Mouse (Mus musculus) spleen, postnatal 14 days (tissue): ENCODE measurements around the gene Gdap1l1.

Experiments
- DNase-seq, 2 experiments: peaks; one replicate each; pipeline ENCODE4 v3.0.0; 2021 to 2022; ENCODE audit warnings: low spot score in 2 of 2

Gdap1l1 gene

DNA sequence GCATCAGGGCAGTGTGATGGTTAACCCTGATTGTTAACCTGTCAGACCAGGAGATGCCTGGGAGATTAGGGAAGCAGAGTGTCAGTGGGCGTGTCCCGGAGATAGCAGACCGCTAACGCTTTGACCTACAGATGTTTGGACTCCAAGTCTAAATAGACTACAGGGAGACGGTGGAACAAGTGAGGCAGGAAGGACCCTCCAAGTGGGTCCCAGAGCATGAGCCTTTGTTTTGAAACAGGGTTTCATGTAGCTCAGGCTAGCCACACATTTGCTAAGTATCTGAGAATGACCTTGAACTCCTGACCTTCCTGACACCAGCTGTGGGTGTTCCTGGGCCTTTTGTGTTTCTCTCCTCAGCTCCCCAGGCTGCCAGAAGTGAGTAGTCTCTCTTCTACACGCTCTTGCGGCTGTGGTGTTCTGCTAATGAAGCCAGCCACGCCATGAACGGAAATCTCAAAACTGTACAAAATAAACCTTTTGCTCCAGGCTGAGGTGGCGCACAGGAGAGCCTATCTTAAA is 25.0 kb downstream of the Gdap1l1 start:
- DNase-seq = no peak

DNA sequence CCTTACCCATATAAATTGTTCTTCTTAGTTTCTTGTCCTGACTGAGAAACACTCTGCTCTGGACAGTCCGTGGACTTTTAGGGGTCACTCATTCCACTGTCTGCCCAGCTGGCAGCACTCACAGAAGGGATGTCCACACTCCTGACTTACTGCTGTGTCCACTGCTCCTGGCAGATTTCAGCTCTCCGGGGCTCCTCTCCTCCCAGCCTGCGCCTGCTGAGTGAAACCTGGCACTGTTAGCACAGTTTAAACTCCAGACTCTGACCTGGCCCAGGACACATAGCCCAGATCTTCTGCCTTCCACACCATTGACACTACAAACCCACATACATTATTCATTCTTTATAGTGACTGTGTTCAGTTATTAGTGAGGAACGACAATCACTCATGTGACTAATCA is 25.7 kb downstream of the Gdap1l1 start:
- no peak for DNase-seq

DNA sequence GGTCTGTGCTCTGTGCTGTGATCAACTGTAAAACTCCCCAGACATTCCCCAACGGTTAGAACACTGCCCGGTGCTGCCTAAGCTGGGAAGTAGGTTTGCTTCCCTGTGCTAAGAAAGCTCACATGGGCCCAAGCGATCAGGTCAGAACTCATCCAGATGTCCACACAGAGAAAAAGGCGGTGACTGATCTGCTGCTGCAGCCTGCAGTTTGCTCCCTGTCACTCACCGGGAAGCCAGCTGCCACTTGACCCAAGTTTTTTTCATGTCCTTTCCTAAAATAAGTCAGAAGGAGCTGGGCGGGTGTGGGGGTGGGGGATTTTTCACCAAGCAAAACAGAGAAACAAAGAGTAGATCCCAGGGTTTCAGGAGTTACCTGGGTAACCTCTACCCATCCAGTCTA is 26.3 kb downstream of the Gdap1l1 start:
- no peak for DNase-seq

DNA sequence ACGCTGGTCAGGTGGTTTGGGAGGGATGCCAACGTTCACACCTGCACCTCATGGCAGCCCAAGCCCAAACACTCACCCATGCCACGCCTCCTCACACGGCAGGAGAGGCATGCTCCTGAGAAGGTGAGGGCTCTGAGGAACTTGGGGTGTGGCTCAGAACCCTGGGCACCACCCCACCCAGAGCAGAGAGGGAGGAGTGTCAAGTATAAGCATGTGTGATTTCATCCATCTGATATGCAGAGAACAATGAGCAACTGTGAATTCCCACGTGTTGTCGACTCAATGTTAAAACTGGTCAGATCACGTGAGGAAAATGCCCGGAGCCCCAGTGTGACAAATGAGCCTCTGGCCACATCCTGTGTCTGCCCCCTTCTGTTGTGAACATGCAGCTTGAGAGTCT is 28.5 kb downstream of the Gdap1l1 start:
- no peak for DNase-seq

DNA sequence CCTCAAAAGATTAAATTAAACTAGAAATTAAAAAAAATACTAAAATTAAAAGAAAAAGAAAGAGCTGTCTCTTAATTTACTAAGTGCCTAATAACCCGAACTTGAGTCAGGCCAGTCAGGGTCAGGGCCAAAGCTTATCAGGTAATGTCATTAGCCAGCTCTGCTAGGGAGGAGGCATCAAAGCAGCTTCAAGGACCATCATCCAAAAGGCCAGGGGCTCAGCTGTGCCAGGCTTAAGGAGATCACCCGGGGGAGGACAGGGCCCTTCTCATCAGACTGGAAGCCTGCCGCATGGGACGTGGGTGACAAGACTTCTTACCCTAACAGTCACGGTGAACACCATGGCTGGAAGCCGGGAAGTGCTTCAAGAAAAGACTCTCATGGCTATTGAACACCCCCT is 29.3 kb downstream of the Gdap1l1 start:
- DNase-seq = no peak

DNA sequence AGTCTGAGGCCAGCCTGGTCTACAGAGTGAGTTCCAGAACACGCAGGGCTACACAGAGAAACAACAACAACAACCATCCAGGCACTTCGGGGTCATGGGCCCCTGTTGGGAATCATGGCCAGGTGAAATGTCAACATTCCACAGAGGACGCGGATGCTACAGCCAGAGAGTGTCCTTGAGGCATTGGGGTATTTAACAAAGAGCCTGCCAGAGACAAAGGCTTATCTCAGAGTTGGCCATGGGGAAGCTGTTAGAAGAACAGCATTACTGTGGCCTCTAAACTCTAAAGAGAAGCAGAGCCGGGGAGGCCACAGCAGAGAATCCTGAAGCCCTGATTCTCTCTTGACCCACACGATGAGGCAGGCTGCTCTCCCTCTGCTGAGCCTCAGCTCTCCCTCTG is 30.6 kb downstream of the Gdap1l1 start:
- DNase-seq = no peak

DNA sequence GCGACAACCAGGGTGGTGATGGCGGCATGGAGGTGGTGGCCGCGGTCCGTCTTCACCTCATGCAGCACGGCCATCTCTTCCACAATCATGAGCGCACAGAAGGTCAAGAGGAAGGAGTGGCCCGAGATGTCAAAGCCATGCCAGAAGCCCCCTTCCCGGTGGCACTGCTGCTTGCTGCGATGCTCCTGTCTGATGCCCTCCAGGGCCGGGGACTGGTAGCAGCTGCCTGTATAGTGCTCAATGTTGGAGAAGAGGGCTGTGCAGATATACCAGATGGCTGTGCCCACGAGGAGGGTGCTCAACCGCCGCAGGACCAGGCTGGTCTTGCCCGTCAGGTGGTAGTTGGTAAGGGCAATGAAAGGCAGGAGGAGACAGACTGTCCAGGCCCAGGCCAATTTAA is 31.4 kb downstream of the Gdap1l1 start:
- DNase-seq = no peak

DNA sequence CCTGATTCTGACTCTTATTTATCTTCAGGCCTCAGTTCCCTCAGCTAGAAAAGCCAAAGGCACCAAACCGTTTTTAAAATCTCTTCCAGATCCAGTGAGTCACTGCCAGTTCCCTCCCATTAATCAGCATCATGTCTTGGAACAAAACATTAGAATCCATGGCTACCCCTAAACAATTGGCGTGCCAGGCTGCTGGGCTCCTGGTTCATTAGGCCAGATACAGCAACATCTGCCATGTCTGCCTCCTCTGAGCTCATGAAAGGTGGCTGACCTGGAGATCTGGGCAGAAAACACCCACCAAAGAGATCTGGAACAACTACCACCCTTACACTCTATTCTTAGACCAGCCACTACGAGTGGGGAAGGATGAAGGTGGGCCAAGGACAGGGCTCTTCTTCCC is 32.9 kb downstream of the Gdap1l1 start:
- DNase-seq = no peak

DNA sequence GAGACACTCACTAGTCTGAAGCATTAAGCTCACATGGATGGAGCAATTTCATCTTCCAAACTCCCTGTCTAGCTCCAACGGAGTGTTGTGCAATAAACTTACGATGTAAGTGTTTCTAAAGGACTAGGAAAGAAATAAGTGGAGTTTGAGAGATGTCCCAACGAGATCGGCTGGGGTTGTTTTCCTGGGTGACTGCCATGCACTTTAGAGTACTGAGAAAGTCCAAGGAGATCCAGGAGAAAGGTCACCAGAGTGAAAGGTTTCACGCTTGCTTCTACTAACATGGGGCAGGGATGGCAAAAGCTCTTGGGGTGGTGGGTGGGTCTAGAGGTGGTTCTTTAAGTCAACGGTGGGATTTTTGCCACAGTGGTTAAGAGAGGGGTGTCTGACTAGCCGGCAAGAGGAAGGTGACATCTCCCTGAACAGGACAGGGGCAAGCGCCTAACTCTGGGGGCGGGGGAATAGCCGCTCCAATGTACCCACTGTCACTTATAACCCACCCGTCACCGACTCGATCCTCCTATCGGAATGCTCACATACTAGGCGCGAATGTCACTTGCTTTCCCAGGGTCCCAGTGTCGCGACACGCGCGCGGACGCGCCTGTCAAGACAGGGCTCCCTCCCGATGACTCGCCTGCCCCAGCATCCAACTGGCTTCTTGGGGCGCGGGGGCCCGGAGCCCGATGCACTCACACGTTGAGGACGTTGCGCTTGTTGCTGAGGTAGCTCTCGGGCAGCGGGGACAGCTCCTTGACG is 33.6 kb downstream of the Gdap1l1 start:
- no peak for DNase-seq

DNA sequence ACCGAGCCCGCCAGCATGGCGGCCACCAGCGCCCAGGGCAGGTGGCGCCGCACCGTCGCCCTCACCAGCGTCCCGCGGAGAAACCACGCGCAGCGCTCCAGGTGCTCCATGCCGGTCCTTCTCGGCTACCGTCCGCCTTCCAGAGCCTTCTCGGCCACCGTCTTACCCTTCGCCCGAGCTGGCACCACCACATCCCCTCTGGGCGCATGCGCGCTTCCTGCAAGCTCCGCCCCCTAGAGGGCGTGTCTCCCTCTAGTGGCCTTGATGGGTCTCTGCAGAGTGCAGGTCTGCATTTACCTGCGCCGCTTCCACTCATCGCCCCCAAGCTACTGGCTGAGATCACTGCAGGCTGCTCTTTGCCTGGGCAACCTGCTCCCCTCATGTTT is 34.2 kb downstream of the Gdap1l1 start, which contains the start of gene Fitm2:
Gene Fitm2 (minus strand): TSS at position 164 of the 386 bp plus-strand sequence.
- DNase-seq = peak; percentile 90 to 93

DNA sequence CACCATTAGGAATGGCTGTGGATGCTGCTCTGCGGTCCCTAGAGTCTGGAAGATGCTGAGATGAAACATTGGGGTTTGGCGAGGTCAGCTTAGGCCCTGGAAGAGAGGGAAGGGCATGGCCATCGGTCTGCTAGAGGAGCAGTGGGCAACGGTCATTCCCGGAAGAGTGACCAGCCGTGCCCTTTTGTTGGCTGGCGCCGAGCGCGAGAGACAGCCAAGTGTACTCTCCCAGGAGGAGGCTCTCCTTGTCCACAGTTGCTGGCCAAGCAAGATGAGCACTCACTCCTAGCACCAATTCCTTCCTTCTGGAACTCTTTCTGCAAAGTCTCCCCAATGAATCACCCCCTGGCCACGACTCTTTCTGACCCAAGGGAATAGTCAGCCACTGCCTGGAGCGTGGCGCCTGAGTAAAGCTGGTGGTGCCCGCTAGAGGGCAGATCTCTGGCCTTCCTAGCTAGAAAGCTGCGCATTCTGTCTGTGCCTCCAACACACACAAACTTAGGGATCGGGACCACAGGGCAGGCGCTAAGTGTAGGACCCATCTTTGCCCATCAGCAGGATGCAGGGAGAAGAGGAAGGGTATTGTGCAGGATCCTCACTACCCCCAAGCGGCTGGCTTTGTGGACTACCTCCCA is 42.0 kb downstream of the Gdap1l1 start:
- DNase-seq = no peak

DNA sequence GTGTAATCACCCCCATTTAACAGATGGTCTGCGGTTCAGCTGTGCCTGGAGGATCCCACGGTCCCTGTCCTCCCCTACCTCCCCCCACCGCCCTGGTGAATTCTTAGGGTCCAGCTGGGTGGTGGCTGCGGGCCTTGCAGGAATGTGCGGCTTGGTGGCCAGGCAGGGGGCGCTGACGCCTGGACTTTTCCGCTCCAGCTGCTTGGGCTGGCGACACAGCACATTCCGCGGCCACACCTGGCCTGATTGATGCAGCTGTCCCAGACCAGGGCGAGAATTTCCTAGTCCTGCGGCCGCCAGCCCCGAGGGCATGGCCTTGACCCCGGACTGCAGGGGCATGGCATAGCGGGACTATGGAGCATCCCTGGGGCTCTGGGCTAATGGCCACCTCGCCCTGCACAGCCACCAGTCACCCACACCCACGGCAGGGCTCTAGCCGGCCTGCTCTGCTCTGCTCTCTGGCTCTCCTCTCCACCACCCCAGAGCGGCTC is 43.3 kb downstream of the Gdap1l1 start:
- DNase-seq = no peak

DNA sequence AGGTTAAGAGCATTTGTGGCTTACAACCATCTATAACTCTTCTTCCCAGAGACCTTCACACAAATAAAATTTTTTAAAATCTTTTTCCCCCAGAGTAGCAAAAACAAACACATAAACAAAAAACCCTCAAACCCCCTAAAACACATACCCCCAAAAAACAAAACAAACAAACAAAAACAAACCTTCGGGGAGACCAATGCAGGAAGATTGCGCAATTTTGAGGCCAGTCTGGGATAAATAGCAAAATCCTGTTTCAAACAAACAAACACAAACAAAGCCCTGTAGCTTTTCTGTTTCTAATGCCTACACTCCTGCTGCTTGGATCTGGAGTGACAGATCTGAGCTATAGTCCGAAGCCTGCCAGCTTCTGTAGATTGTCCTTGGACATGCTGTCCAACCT is 49.1 kb downstream of the Gdap1l1 start:
- DNase-seq = no peak

DNA sequence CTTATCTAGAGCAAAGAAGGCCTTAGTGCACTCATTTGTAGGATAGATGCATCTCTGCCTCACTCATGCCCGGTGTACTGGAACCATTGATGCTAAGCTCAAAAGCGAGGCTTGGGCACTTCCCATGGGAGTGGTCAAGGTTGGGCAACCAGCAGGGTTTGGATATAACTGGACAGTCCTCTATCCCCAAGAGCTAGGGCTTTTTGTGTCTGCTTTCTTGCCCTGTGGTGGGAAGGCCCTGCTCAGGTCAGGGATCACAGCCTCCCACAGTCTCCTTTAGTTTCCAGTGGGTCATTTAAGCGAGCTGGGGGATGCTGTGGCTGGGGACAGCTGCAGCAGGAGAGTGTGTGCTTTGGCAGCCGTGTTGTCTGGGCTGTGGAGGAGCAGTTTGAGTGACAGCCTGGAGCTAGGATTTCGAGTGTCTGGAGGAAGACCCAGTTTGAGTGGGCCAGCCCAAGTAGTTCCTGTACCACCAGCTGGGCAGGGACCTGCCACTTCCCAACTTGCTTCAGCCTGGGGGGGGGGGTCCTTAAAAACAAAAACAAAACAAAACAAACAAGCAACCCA is 51.5 kb downstream of the Gdap1l1 start:
- DNase-seq = no peak

DNA sequence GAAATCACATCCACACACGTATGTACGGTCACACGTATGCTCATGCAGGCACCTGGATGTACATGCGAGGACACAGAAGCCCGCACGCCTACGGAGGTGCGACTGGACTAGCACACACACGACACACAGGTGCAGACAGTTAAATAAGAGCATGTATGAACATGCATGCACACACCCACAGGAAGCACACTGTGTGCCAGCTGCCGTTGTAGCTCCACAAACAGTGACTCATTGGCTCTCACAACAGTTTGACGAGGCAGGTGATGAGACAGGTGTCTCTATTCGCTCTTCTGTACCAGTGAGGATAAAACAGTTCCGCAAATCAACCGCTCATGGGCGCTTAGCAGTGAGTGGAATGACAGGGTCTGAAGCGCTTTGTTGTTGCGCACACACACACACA is 52.4 kb downstream of the Gdap1l1 start:
- DNase-seq = no peak

DNA sequence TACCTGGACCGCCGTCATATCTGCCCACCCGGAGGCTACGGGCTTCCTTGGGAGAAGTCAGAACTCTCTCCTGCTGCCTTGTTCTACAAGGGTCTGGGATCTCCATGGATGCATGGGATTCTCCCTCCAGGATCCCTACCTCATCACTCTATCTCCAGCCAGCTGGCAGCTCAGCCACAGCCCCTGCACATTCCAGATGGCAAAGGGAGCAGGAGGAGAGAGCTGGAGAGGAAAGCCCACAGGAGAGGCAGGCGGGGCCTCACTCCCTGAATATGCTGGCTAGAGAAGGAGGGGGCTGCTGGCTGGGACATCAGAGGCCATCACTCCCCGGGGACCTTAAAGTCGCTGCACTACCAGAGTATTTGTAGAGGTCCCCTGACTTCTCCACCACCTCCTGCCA is 53.1 kb downstream of the Gdap1l1 start:
- DNase-seq = no peak

DNA sequence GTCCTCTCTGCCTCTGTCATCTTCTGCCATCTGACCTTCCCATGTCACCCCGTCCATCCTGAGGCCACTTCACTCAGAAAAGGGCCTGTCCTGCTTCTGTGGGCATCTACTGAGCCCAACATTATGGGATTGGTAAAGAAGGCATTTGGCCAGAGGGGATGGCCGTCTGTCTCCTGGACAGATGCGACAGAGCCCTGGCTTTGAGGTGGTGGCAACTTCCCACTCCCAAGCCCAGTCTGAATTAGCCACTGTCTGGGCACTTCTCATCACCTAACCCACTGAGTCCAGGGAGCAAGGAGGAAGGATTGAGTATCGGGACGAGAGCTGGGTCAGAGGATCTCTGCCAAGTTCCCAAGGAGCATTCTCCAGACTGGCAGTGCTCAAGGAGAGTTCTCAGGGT is 53.7 kb downstream of the Gdap1l1 start, which contains the start of gene R3hdml:
Gene R3hdml (plus strand): TSS at position 301 of the 400 bp plus-strand sequence.
- DNase-seq = no peak

DNA sequence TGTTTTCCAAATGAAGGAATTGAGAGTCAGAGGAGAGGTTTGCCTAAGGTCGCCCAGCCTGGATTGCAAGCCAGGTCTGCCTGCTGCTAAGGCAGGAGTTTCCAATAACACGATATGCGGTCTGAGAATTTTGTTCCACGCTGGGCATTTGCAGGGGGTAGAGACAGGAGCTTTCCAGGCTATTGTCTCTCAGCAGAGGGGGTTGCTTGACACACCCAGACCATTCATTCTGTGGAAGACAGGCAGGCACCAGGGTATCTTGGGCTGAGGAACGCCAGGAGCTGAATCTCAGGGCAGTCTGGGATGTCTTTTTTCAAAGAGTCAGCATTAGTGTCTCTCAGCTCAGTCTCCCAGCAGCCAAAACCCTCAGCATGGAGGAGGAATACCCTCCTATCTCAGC is 54.8 kb downstream of the Gdap1l1 start:
- no peak for DNase-seq

DNA sequence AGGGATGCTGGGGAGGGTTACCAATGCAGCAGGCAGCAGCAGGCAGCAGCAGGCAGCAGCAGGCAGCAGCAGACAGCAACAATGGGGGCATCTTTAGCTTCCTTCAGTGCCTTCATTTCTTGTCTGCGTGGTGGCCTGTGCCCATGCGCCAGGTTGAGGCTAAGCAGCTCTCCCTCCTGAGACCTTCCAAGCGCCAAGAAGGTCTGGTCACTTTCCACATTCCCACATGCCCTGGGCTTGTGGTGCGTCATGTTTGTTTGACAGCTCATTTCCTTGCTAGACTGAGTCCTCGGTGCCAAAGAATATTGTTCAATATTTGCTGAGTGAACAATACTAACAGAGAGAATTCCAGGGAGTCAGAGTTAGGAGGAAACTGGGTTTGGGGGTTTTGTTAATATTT is 55.7 kb downstream of the Gdap1l1 start:
- no peak for DNase-seq

DNA sequence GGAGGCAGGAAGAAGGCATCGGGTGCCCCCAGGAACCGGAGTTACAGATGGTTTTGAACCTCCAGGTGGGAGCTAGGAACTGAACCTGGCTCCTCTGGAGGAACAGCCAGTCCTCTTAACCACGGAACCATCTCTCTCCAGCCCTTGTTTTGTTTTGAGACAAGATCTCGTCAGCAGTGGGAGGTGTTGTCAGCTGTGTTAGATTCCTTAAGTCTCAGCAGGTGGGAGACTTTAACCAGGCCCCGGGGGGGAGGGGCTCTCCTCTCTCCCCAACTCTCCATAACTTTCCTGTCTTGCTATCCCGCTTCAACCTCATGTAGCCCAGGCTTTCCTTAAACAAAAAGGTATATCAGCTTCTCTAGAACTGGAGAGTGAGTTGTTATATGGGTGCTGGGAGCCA is 56.2 kb downstream of the Gdap1l1 start:
- DNase-seq = no peak

DNA sequence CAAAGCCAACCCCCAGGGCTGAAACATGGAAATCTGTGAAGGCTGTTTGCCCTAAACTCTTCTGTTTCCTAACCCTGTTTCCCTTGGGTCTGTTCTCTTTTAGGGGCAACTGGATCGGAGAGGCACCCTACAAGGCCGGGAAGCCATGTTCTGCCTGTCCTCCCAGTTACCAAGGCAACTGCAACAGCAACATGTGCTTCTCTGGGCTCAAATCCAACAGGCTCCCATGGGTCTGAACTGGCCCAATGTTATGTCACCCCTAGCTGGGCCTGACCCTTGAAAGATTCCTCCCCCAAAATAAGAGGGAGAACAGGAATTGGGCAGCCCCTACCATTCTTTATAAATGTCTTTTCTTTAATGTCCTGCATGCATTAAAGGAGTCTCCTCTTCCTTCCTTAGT is 63.9 kb downstream of the Gdap1l1 start:
- no peak for DNase-seq

DNA sequence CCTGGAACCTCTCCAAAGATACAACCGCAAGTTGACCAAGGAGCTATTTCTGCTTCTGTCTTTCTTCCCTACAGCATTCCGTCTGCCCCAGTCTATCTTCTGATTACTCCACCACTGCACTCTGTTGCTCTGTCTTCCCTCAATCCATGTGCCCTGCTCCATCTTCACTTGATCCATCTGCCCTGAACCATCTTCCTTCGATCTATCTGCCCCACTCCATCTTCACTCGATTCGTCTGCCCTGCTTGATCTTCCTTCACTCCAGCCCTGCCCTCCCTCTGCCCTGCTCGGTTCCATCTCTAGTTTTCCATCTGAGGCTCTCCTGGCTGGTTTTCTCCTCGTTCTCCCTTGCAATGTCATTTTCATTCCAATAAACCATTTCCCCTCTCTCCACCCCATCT is 64.9 kb downstream of the Gdap1l1 start:
- DNase-seq = no peak
